Mouse (Mus musculus) embryo, embryonic 10.5 days (tissue): ENCODE results near the gene Adam33.
"Not testable (repeated sequence)": the region's sequence is repeated elsewhere in the genome, so short reads cannot be mapped to it uniquely, and the experiment has no call there.

Experiments used
- DNase-seq: peaks from one replicate; pipeline ENCODE4 v3.0.0-alpha.2; 2015; ENCODE audit warnings: low spot score

Gene Adam33

DNA sequence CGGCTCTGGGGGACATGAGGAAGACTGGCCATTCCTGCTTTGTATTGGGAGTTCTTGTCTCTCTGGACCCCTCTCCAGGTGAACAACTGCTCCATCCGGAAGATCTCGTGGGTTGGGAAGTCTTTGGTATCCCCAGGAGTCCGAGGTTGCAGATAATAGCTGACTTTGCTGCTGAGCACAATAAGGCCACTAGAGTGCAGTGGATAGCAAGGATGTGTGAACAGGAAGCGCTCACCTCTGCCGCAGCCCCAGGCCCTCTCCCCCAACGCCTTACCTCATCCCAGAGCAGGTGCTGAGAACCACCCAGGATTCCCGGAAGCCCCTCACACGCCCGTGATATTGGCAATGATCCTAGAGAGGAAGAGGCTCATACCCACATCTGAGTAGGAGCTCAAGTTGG, 7.4 kb downstream of the Adam33 start:
- peak; percentile 76 for DNase-seq

DNA sequence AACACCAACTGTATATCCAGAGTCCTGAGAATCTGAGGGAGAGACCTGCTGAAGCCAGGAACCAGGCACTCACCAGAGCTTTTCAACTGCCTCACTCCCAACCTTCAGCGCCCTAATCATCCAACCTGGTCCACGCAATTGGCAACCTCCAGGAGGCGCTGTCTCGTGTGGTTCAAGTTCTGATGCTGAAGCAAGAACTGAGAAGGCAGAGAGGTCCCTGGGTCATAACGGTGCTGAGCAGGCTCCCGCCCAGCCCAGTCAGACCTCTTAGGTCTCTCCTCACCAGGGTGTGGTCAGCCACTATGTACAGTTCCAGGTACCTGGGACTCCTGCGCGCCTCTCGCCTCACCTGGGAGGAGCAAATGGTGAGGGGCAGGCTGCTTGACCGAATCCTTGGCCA, 8.0 kb downstream of the Adam33 start:
- DNase-seq = peak; percentile 82

DNA sequence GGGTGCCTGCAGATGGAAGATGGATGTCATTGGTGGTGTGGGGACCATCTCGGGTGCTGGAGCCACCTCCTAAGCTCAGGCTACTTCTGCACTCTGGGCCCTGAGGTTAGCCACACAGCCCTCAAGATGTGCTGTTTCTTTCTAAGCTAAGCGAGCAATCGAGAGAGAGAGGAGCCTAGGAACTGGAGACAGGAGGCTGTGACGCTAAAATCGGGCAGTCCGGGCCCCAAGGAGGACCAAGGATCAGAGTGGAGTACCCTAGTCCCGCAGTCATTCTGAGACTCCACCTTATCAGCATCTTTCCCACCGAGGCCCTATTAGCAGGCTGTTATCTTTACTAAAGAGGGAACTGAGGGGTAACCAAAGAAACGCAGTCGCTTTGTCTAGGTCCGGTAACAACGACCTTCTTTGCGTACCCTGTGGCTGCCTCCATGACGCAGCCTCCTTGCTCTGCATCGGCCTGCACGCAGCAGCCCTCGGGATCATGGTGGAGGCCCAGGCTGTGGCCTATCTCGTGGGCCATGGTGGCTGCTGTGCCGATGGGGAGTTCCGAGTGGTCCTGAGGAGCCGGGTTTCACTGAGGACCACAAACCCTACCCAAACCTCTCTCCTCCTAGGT, 8.9 kb downstream of the Adam33 start:
- DNase-seq = peak; percentile 27

DNA sequence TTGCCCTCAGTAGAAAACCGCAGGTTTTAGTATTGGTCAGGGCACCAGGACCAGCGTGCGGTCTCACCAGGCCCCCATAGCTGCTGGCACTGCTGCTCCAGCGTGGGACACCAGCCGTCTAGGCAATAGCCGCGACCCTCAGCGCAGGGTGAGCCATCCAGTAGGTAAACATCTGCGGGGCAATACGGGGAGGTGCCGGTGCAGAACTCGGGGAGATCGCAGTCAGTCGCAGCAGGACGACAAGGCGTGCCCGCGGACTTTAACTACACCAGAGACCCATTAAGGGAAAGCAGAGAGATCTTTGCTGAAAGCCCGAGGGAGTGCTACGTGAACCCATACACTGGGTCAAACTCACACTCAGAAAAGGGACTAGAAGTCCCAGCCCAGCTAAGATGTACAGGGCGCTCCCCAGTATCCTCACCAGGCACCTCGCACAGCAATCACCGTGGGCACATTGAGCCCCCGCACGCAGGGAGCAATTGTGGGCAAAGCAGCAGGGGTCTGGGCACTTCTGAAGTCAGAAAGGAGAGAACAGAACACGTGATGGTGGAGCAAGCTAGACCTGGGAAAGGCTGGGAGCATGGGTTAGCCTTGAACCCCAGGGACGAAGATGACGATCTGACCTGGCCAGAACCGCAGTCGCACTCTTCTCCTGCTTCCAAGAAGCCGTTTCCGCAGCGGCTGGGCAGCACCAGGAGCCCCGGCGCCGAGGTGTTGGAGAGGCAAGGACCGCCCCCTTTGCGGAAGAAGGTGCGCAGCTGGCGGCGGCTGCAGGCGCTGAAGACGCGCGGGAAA, 9.6 kb downstream of the Adam33 start:
- peak; percentile 48 for DNase-seq

DNA sequence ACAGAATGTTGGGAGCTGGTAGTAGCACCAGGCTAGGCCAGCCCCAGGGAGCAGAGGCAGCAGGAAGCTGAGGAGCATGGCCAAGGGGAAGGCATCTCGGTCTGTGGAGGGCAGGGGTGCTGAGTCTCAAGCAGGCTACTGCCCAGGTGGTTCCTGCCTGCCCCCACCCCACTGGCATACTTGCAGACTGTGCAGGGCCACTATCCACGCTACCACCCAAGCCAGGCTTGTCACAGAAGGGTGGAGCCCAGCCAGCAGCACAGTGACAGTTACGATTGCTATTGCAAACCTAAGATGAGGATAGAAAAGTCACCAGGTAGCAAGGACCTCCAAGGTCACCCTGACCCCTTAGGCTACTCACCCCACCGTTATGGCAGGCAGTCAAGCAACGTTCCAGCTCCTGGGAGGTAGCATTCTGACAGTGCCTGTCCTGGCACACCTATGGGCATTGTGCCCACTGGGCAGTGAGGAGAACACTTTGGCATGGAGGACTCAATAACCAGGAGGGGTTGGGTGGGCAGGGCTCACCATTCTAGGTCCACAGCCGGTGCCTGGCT, 10.7 kb downstream of the Adam33 start:
- DNase-seq = no peak

DNA sequence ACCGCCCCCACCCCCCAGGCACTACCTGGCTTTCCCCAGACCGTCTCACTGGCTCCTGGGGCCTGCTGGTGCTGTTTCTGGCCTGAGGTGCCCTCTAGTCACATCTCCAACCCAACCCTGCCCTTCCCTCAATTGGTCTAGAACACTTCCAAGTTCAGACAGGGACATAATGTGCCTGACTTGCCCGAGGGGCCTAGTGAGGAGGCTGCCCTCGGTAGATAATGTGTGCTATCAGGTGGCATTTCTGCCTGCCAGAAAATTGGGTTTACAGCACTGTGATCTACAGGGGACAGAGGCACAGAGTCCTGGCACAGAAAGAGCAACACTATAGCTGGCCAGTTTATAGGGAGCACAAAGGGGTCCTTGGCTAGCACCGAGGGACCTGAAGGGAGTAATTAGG, 11.6 kb downstream of the Adam33 start:
- DNase-seq = no peak

DNA sequence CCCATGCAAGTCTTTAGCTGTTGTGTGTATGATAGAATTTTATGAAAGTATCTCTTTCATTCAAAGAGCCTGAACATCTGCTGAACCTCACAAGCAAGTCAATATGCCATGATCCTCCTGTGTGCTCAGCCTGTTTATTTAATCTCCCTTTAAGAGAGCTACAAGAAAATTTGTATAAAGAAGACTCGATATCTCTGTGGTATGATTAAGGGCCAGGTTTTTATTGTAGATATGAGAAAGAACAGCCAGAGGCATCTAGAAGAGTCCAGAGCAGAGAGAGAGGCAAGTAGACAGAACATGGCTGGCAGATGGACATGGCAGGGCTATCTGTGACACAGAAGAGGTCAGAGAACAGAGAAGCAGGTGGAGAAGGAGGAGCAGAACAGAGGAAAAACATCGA, 17.6 kb downstream of the Adam33 start:
- no peak for DNase-seq

DNA sequence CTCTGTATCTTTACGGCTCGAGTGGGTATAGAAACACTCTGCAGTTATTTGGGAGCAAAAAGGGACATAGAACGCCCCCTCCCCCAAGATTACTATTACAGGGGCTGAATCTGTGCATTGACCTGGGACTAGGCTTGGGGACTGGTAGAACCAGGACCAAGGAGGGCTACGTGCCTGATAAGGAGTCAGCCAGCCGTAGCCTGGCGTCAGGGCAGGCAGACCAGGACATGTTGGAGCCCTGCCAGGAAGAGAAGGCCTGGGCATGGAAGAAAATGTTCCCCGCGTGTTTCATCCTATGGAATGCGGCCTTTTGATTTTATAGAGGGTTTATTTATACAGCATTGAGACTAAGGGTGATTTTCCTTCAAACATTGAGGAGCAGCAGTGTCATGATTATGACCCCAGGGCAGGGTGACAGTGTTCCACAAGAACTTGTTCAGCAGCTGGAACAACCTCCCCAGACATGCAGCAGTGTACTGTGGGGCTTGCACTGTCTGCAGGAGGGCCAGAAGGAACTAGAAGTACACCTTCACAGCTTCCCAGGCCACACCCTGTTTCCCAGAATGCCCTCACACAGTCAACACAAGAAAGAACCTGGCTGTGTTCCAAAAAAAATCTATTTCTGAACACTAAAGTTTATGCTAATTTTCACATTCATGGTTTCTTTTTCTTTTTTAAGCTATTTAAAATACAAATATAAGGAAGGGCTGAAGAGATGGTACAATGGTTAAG, 18.5 kb downstream of the Adam33 start:
- no peak for DNase-seq

DNA sequence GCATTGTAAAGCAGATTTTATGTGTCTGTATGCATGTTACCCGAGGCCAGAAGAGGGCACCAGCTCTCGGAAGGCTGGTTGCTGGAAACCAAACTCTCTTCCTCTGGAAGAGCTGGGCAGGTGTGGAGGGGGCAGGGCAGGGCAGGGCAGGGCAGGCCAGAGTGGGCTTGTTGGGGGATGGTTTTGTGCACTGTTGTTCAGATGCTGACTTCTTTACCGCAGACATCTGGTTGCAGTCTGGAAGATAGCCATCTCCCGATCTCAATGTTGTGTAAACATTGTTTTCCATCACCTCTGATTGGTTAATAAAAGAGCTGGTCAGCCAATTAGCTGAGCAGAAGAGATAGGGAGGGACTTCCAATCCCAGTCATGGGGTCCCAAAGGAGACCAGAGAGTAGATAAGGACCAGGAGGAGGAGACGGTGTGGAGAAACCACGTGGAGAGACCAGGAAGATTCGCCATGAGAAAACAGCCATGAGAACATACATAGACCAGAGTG, 19.2 kb downstream of the Adam33 start:
- DNase-seq = peak; percentile 13

DNA sequence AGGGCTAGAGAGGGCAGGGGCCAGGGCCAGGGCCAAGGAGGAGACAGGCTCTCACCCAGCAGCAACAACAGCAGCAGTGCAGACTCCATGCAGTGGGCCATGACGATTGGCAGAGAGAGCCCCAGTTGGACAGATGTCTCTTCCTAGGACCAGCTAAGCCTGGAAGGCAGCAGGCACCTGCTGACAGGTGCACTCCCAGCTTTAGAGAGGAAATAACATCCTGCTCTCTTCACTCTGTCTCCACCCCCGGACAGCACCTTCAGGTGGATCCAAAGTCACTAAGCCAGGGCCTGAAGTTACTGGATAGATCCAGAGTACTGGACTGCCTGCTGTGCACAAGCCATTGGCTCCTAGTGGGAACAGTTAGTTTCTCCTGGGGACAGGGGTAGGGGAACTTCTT, 20.6 kb downstream of the Adam33 start, which contains the start of gene Gfra4:
Gfra4 (minus strand) TSS at position 101 of the 400 bp plus-strand sequence.
- no peak for DNase-seq

DNA sequence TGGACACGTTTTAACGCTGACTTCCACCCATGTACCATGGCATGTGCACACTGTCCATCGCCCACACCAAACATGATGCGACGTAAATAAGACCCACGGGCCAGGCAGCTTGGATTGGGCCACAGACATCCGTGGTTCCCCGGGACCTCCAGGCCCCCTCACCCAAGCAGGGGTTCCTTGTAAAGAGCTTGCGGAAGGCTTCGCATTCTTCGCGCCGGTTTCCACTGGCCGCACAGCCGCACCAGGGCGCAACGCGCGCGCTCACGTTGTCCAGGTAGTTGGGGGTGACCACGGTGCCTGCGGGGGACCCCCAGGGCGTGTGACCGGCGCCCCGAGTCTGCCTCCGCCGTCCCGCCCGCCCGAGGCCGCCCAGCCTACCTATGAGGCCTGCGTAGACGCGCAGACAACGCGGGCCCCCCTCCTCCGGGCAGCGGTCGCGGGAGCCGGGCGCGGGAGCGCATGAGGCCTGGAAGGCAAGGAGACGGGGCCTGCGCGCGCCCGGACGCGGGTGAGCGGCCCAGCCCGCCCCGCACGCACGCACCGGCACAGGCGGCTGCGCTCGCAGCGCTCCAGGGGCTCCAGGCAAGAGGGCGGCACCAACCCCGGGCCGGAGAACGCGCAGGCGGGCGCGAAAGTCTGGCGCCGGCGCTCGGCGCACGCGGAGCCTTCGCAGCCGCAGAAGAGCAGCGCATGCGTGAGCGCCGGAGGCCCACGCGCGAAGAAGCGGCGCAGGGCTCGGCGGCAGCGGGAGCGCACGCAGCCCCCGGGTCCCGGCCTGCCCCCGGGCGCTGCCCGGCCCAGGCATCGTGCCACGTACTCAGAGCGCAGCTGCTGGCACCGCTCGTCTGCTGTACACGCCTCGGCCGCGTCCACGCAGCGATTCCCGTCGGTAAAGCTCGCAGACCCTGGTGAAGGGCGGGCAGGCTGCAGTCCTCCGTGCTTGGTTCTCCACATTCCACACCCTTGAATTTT, 22.5 kb downstream of the Adam33 start:
- peak; percentile 35 for DNase-seq

DNA sequence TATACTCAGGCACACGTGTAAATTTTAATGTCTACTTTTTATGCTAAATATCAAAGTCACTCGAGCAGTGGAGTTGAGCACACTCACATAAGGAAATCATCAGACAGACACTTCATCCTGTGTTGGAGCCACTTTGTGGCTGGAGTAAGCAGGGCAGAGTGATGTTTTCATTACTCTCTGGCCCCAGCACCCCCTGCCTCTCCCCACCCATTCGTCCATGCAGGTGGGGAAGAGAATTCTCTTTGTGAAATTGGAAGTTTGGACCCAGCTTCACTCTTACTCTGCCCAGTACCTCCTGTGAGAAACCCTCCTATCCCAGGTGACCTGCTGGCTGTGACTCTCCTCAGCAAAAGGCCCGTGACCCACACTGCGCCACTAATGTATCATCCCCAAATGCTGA, 24.9 kb downstream of the Adam33 start:
- DNase-seq = no peak

DNA sequence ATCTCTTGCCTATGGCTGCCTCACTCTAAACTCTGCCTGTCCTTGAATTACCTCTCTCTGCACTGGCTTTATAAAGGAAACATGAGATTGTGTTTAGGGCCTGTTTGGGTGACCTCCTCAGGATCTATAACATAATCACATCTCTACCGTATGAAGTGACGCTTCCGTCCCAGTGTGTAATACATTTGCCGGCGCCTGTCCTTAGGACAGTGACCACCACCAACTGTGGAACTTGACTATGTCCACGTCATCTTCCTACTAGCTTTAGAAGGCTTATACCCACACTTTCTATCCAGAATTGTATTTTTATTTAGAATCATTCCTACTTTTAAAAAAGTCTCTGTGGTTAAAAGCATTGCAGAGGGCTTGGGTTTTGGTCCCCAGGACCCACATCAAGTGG, 25.4 kb downstream of the Adam33 start:
- no peak for DNase-seq

DNA sequence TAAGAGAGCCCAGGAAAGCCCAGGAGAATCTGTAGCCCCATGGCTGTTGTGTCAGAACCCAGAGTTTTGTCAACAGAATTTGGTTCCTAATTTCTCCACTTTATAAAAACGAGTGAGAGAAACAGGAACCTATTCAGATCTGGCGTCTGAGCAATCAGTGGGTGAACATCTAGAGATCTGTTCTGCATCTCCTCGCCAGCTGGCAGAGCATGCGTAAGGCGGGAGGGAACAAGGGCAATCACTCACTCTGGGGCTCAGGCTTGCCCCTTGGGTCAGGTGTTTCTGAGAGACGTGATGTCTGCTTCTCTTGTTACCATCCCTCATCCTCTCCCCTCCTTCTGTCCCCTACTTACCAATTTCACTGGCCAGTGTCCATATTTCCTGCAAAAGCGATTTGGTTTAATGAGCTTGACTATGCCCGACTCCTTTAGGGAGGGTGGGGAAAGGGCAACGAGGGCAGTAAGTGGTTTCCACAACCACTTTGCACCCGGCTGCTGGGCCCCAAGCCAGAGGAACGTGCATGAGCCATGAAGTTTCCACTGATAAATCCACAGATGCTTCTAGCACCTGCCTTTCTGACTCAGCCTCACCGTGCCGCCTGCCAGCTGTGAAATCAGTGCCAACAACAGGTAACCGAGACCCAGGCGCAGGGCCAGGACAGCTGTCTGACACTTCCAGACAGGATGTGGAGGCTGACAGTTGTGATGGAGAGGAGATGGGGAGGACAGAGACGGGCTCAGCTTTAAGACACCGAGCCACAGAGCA, 26.2 kb downstream of the Adam33 start:
- DNase-seq = no peak

DNA sequence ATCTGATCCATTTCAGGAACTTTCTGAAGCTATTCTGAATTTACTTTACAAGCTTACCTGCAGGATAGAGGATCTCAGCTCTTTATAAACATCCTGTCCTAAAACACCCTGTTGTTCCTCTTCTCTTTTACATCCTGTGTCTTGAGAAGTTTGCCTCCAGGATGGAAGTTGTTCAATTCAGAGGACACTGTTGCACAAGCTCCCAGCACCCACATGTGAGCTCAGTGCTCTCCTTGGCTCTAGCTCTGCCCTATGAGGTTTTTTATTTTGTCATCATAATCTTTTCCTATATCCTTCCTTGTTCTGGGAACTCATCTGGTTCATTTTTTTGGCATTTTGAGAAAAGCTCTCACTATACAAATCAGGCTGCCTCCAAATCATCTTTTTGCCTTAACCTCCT, 26.9 kb downstream of the Adam33 start:
- DNase-seq = no peak

DNA sequence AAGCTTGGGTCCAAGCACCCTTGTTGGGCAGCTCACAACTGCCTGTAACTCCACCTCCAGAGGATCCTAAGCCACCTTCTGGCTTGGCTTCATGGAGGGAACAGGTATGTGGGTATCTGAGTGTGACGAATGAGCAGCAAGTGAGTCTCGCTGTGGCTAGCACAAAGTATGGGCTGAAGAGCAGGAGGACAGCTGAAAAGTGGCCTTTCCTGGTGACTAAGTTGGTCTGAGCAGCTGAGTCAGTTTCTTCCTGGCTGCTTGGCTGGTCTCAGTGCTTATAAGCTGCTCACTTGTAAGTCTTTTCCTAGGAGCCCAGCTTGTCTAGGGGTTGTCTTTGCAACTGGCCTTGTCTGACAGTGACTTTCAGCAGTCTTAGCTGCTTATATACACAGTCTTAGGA, 27.3 kb downstream of the Adam33 start:
- DNase-seq = no peak

DNA sequence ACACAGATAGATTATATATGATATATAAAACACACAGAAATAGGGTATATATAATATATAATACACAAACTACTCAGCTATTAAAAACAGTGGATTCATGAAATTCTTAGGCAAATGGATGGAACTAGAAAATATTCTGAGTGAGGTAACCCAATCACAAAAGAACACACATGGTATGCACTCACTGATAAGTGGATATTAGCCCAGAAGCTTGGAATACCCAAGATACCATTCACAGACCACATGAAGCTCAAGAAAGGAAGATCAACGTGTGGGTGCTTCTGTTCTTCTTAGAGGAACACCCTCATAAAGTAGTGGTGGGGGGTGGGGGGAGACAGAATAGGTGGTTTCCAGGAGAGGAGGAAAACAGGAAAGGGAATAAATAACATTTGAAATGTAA, 32.2 kb downstream of the Adam33 start:
- DNase-seq = not testable (repeated sequence)

DNA sequence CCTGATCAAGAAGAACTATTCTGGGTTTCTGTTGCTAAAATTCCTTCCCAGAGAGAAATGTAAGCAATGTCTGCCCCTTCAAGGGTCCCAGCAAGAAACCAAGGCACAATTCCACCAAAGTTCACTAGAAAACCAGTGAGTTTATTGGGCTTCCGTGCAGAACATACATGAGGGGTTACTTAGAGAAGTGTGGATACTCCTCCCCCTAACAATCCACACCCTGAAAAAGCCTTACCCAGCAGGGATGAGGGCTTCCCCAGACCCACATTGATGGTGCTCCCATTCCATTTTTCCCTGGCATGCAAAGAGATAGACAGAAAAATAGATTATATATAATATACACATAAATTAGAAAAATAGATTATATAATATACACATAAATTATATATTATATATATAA, 32.6 kb downstream of the Adam33 start:
- no peak for DNase-seq

DNA sequence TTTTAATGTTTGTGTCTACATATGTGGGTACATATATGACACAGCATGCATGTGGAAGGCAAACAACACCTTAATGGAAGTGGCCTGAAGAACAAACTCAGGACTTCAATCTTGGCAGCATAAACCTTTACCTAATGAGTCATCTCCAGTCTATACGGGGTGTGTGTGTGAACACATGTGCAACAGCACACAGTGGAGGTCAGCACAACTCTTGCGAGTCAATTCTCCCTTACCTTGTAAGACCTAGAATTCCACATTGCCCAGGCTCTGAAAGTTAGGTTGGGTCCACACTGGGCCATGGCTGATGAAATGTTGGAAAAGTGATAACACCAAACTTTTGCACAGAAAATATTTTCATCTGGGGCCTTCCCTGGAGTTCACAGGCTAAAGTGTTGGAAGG, 33.1 kb downstream of the Adam33 start:
- no peak for DNase-seq

DNA sequence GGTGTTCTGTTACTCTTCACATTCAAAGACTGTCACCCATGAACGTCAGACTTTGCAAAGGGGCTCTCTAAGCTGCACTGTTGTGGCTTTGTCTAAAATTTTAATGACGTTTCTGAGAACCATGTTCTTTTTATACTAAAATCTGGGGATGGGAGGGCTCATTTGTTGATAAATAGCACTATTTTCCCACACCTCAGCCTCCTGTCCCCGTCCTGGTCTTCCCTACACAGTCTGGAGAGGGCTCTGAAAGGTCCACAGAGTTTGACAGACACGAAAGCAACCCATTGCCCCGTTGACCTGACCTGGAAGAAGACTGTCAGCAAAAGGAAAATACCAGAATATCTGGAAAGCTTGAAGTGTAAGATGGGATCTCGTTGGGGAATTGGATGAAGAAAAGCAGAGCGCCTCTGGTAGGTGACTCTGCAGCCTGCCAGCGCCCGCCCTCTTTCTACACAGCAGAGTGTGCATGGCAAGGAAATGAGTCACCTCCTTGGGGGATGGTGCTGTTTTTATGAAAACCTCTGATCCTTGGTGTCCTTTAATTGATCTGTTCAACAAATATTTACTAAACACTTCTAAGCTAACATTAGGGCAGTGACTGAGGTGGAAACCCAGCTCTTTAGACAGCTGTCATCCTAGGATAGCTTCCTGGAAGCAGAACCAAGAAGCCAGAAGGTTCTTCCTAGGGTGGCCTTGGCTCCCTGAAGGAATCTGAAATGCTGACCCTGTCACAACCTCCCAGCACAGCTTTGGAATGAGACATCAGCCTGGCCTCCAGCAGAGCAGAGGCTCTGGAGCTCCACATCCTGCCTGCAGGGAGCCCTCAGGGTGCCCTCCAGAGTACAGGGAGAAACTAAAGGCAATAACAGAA, 34.3 kb downstream of the Adam33 start:
- no peak for DNase-seq
